Mouse (Mus musculus) gonadal fat pad, adult 2 months (tissue): ENCODE data around the gene Rxfp1. TPM values are rescaled to one million over a fixed set of nuclear protein-coding genes. Genes with fewer than 3 reads are reported as not detected.
"Not testable (repeated sequence)": the region's sequence is repeated elsewhere in the genome, so short reads cannot be mapped to it uniquely, and the experiment has no call there.

Source experiments
- DNase-seq: peaks from one replicate; pipeline ENCODE4 v3.0.0-alpha.2; 2012; ENCODE audit warnings: low read depth
- polyA plus RNA-seq: library from polyadenylated mRNA; depleted of rRNA; stranded (reverse); fragments of >200 nt; gene quantifications from 2 replicates; pipeline ENCODE4 v1.2.3, GENCODE M21; 2012; rRNA removed

Gene Rxfp1
- polyA plus RNA-seq = 0.04 TPM in 1 of 2 replicates, not detected in the other

- DNase-seq = no peak
Measured at GRCm38 (mm10) chr3:79737780-79738179, at the start of gene Rxfp1. TSS of gene Rxfp1 (minus strand) at chr3:79737880.

- DNase-seq = no peak
Measured at GRCm38 (mm10) chr3:79784362-79784736, 46.7 kb upstream of the Rxfp1 start.

- no peak for DNase-seq
Measured at GRCm38 (mm10) chr3:79783630-79784361, 46.1 kb upstream of the Rxfp1 start.

- peak; percentile 14 for DNase-seq
Measured at GRCm38 (mm10) chr3:79772701-79773100, 35.0 kb upstream of the Rxfp1 start.

- no peak for DNase-seq
Measured at GRCm38 (mm10) chr3:79753736-79754135, 16.1 kb upstream of the Rxfp1 start.

GRCm38 (mm10) chr3:79746585-79746984 lies 8.9 kb upstream of the Rxfp1 start:
- no peak for DNase-seq

GRCm38 (mm10) chr3:79745101-79745500 lies 7.4 kb upstream of the Rxfp1 start:
- DNase-seq = no peak

GRCm38 (mm10) chr3:79744415-79744814 lies 6.7 kb upstream of the Rxfp1 start:
- no peak for DNase-seq

GRCm38 (mm10) chr3:79740351-79740750 lies 2.7 kb upstream of the Rxfp1 start:
- no peak for DNase-seq

GRCm38 (mm10) chr3:79738451-79738850 lies 771 bp upstream of the Rxfp1 start:
- no peak for DNase-seq

- DNase-seq = no peak
Measured at GRCm38 (mm10) chr3:79726506-79727075, 11.1 kb downstream of the Rxfp1 start.

GRCm38 (mm10) chr3:79720756-79721484 lies 16.8 kb downstream of the Rxfp1 start:
- no peak for DNase-seq

- DNase-seq = no peak
Measured at GRCm38 (mm10) chr3:79706436-79706835, 31.2 kb downstream of the Rxfp1 start.

GRCm38 (mm10) chr3:79703135-79703534 lies 34.5 kb downstream of the Rxfp1 start:
- DNase-seq = no peak

- no peak for DNase-seq
Measured at GRCm38 (mm10) chr3:79691957-79692356, 45.7 kb downstream of the Rxfp1 start.

- no peak for DNase-seq
Measured at GRCm38 (mm10) chr3:79690111-79690651, 47.5 kb downstream of the Rxfp1 start.

- DNase-seq = not testable (repeated sequence)
Measured at GRCm38 (mm10) chr3:79688101-79688500, 49.6 kb downstream of the Rxfp1 start.

- DNase-seq = no peak
Measured at GRCm38 (mm10) chr3:79683529-79683928, 54.2 kb downstream of the Rxfp1 start.

GRCm38 (mm10) chr3:79682351-79683132 lies 55.1 kb downstream of the Rxfp1 start:
- no peak for DNase-seq

GRCm38 (mm10) chr3:79676411-79676810 lies 61.3 kb downstream of the Rxfp1 start:
- DNase-seq = no peak

- DNase-seq = no peak
Measured at GRCm38 (mm10) chr3:79674641-79675040, 63.0 kb downstream of the Rxfp1 start.

GRCm38 (mm10) chr3:79673082-79673481 lies 64.6 kb downstream of the Rxfp1 start:
- DNase-seq = no peak
